Mouse (Mus musculus) C2C12 (cell line): Measurements from ENCODE around the gene Wapl.

ENCODE experiments used
- CEBPB ChIP-seq: IDR thresholded peaks from one replicate; pipeline ENCODE4 v1.6.1; 2011; ENCODE audit warnings: low read depth, mild to moderate bottlenecking, control low read depth, moderate library complexity
- CTCF ChIP-seq: IDR thresholded peaks from one replicate; pipeline ENCODE4 v1.5.1; 2011; ENCODE audit not compliant: control insufficient read depth, insufficient read depth, insufficient read length
- FOSL1 ChIP-seq: IDR thresholded peaks from one replicate; pipeline ENCODE4 v1.8.0; 2011; ENCODE audit warnings: mild to moderate bottlenecking, low read length; ENCODE audit not compliant: poor library complexity, insufficient read depth, severe bottlenecking
- MAX ChIP-seq: IDR thresholded peaks from one replicate; pipeline ENCODE4 v1.6.1; 2011; ENCODE audit warnings: mild to moderate bottlenecking, control low read depth
- MYOD1 ChIP-seq: IDR thresholded peaks from one replicate; pipeline ENCODE4 v1.6.1; 2011; ENCODE audit warnings: low read depth; ENCODE audit not compliant: control insufficient read depth, insufficient read length
- MYOG ChIP-seq: IDR thresholded peaks from one replicate; pipeline ENCODE4 v1.6.1; 2011; ENCODE audit not compliant: control insufficient read depth, insufficient read length; ENCODE audit errors: extremely low read depth
- USF1 ChIP-seq: IDR thresholded peaks from one replicate; pipeline ENCODE4 v1.6.1; 2011; ENCODE audit warnings: low read depth, mild to moderate bottlenecking, control low read depth, moderate library complexity

GRCm38 (mm10) chr14:34674229-34674791 lies 582 bp downstream of the Wapl start:
- TF ChIP-seq CTCF (no peak), USF1 (no peak), MYOG (no peak), MAX (no peak), CEBPB (no peak), MYOD1 (no peak), FOSL1 (no peak)
